Mouse (Mus musculus) neural tube, embryonic 12.5 days (tissue): Measurements from ENCODE around the gene Frk. TPM values are rescaled to one million over a fixed set of nuclear protein-coding genes. Genes with fewer than 3 reads are reported as not detected.

Experiments used
- ATAC-seq: fragments of 200-750 bp; cut with Nextera tagmentation; 2 replicates; pipeline ENCODE4 v1.8.0; 2017; ENCODE audit warnings: low read depth, mild to moderate bottlenecking, moderate TSS enrichment, moderate library complexity; ENCODE audit not compliant: low FRiP score
- H3K27ac ChIP-seq: fragments of 300-500 bp; sonication (generic); 2 replicates; pipeline ENCODE4 v1.5.1; 2016
- H3K27me3 ChIP-seq: fragments of 300-500 bp; sonication (generic); replicated peaks from 2 replicates; pipeline ENCODE4 v1.6.1; 2016; ENCODE audit warnings: mild to moderate bottlenecking
- H3K36me3 ChIP-seq: fragments of 300-500 bp; sonication (generic); 2 replicates; pipeline ENCODE4 v1.6.1; 2016; ENCODE audit warnings: mild to moderate bottlenecking
- H3K4me1 ChIP-seq: fragments of 300-500 bp; sonication (generic); 2 replicates; pipeline ENCODE4 v1.6.1; 2016
- H3K4me2 ChIP-seq: fragments of 300-500 bp; sonication (generic); replicated peaks from 2 replicates; pipeline ENCODE4 v1.6.1; 2016; ENCODE audit warnings: mild to moderate bottlenecking
- H3K4me3 ChIP-seq: fragments of 300-500 bp; sonication (generic); 2 replicates; pipeline ENCODE4 v1.5.1; 2016
- H3K9ac ChIP-seq: fragments of 300-500 bp; sonication (generic); 2 replicates; pipeline ENCODE4 v1.6.1; 2016; ENCODE audit warnings: mild to moderate bottlenecking
- H3K9me3 ChIP-seq: fragments of 300-500 bp; sonication (generic); 2 replicates; pipeline ENCODE4 v1.6.1; 2016; ENCODE audit warnings: mild to moderate bottlenecking
- WGBS: fragments of 180-500 bp; shearing (Covaris S2); methylation state at CpG from one replicate; pipeline ENCODE4 v1.1.7; 2016; 5-methylcytosine and 5-hydroxymethylcytosine counted together
- polyA plus RNA-seq: library from polyadenylated mRNA; unstranded; fragments of >200 nt; fragmentation: Nextera tagmentation; extraction: Ambion mirVana; gene quantifications from 2 replicates; pipeline ENCODE4 v1.2.1, GENCODE M21; 2016

Gene Frk
- polyA plus RNA-seq, 1 experiment from 2014 or later = 2.6 TPM

DNA sequence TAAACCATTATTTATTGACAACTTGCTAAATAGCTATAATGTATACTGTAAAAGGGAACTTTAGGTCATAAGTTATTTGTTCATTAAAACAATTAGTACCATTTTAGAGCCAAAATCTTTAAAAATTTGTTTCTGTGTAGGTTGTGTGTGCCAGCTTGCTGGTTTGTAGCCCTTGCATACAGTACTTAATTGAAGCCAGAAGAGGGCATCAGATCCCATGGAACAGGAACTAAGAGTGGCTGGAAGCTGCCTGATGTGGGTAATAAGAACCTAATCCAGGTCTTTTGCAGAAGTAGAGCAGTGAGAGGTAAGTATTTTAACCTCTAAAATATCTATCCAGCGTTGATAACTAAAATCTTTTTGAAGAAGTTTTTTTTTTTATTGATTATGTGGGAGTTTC lies 155.0 kb downstream of the Frk start:
- no peak overlapping the region for H3K4me3 ChIP-seq
- no peaks in the 10 kb centered on the region for H3K36me3 ChIP-seq
- H3K27me3 ChIP-seq = no peaks in the 10 kb centered on the region
- no peak overlapping the region for H3K9ac ChIP-seq
- no peaks in the 10 kb centered on the region for H3K4me1 ChIP-seq
- H3K4me2 ChIP-seq = no peak overlapping the region
- H3K9me3 ChIP-seq = no peaks in the 10 kb centered on the region
- 69% methylated on average over 1 of the region's 1 CpGs for WGBS
- H3K27ac ChIP-seq = no peak overlapping the region
- no peak for ATAC-seq

Other genes with a start within 250 kb of the Frk start
- gene Tspyl1, start 201.2 kb upstream of the Frk start, polyA plus RNA-seq = 138 and 142 TPM in 2 replicates
- 143 and 153 TPM in 2 replicates for gene Tspyl4, start 186.0 kb upstream of the Frk start, polyA plus RNA-seq
- 0.11 and 0.23 TPM in 2 replicates for gene Col10a1, start 93.4 kb upstream of the Frk start, polyA plus RNA-seq
- gene Nt5dc1, start 64.8 kb upstream of the Frk start, polyA plus RNA-seq = 3.3 and 4.2 TPM in 2 replicates